Mouse (Mus musculus) midbrain, embryonic 14.5 days (tissue): Measurements from ENCODE around the gene Rala. TPM values are rescaled to one million over a fixed set of nuclear protein-coding genes. Genes with fewer than 3 reads are reported as not detected.

Experiments
- ATAC-seq: fragments of 200-750 bp; cut with Nextera tagmentation; 2 replicates; pipeline ENCODE4 v1.8.0; 2017; ENCODE audit warnings: moderate number of reproducible peaks, moderate library complexity; ENCODE audit not compliant: low FRiP score, low TSS enrichment
- DNase-seq: peaks from one replicate; pipeline ENCODE4 v3.0.0-alpha.2; 2015
- H3K27ac ChIP-seq: fragments of 300-500 bp; sonication (generic); replicated peaks from 2 replicates; pipeline ENCODE4 v1.5.1; 2014; ENCODE audit warnings: mild to moderate bottlenecking, low read depth, low read length, moderate library complexity
- H3K27me3 ChIP-seq: fragments of 300-500 bp; sonication (generic); 2 replicates; pipeline ENCODE4 v1.6.1; 2014; ENCODE audit warnings: low read length, control low read depth, mixed read lengths; ENCODE audit not compliant: control insufficient read depth, insufficient read depth
- H3K36me3 ChIP-seq: fragments of 300-500 bp; sonication (generic); 2 replicates; pipeline ENCODE4 v1.6.1; 2014; ENCODE audit warnings: low read length, control low read depth; ENCODE audit not compliant: control insufficient read depth, insufficient read depth
- H3K4me1 ChIP-seq: fragments of 300-500 bp; sonication (generic); 2 replicates; pipeline ENCODE4 v1.6.1; 2014; ENCODE audit warnings: mild to moderate bottlenecking, antibody characterized with exemption, low read length, control low read depth; ENCODE audit not compliant: control insufficient read depth, insufficient read depth
- H3K4me2 ChIP-seq: fragments of 300-500 bp; sonication (generic); 2 replicates; pipeline ENCODE4 v1.6.1; 2014; ENCODE audit warnings: mild to moderate bottlenecking, low read length, moderate library complexity
- H3K4me3 ChIP-seq: fragments of 300-500 bp; sonication (generic); replicated peaks from 2 replicates; pipeline ENCODE4 v1.5.1; 2014; ENCODE audit warnings: low read depth, low read length
- H3K9ac ChIP-seq: fragments of 300-500 bp; sonication (generic); replicated peaks from 2 replicates; pipeline ENCODE4 v1.6.1; 2014; ENCODE audit warnings: mild to moderate bottlenecking, low read length, moderate library complexity
- H3K9me3 ChIP-seq: fragments of 300-500 bp; sonication (generic); 2 replicates; pipeline ENCODE4 v1.6.1; 2016; ENCODE audit warnings: low read length, control low read depth, mixed read lengths; ENCODE audit not compliant: control insufficient read depth
- WGBS: fragments of 180-500 bp; shearing (Covaris S2); extraction: QIAGEN DNeasy Blood & Tissue Kit; methylation state at CpG from one replicate; pipeline ENCODE4 v1.1.7; 2014; 5-methylcytosine and 5-hydroxymethylcytosine counted together
- polyA plus RNA-seq: library from polyadenylated mRNA; unstranded; fragments of >200 nt; fragmentation: Nextera tagmentation; extraction: Ambion mirVana; gene quantifications from 2 replicates; pipeline ENCODE4 v1.2.1, GENCODE M21; 2014

The Rala gene
- polyA plus RNA-seq, 1 experiment from 2014 or later: 189 TPM

- Histone ChIP-seq H3K9me3 (no peaks in the 10 kb centered on the region), H3K9ac (no peak overlapping the region), H3K27ac (no peak overlapping the region), H3K27me3 (no peaks in the 10 kb centered on the region), H3K4me3 (no peak overlapping the region), H3K36me3 (no peaks in the 10 kb centered on the region), H3K4me2 (no peak overlapping the region), H3K4me1 (peaks cover 4% of the 10 kb centered on the region; the same call in 1 of the 2 replicates)
- WGBS: 68% methylated on average over 9 of the region's 9 CpGs
- ATAC-seq (peak; percentile 58; the same call in 1 of the 2 replicates), DNase-seq (peak; percentile 38)
These were observed 87.0 kb downstream of the Rala start for GRCm38 (mm10) chr13:17857046-17857445.

DNA sequence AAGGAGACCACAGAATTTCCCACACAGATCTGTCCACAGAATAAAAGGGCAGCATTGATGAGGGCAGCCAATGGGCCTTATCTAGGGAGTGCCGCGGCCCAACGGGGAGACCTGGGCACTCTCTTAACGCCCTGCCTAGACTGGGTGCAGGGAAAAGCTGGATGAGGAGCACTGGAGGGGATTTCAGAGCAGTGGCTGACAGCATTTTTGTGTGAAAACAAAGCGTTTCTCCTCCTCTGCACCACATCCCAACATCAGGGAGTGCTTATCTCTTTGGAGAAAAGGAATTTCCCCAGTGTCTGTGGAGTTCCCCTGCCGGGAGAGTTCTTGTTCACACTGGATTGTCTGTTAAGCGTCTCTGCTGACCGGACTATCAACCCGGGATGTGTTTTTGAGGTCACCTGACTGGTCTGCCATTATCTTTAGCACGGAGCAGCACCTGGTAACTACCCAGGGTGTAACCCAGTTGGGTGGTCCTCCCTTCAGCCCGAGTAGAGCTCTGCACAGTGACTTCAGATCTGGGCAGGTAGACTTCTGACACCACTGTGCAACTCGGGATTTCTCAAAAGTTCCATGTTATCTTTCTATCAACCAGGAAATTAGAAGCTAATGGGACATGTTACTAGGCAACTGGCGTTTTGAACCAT is 88.4 kb downstream of the Rala start:
- DNase-seq: peak; percentile 26
- H3K4me3 ChIP-seq: no peak overlapping the region
- no peaks in the 10 kb centered on the region for H3K36me3 ChIP-seq
- H3K4me1 ChIP-seq: peaks cover 4% of the 10 kb centered on the region; the same call in 1 of the 2 replicates
- no peaks in the 10 kb centered on the region for H3K27me3 ChIP-seq
- no peak overlapping the region for H3K9ac ChIP-seq
- H3K4me2 ChIP-seq: peak overlapping the region; percentile 9
- H3K27ac ChIP-seq: no peak overlapping the region
- 9% methylated on average over 13 of the region's 13 CpGs for WGBS
- H3K9me3 ChIP-seq: no peaks in the 10 kb centered on the region
- ATAC-seq: no peak

- Histone ChIP-seq H3K9me3 (no peaks in the 10 kb centered on the region), H3K9ac (no peak overlapping the region), H3K4me3 (no peak overlapping the region), H3K4me2 (no peak overlapping the region), H3K27me3 (no peaks in the 10 kb centered on the region), H3K27ac (no peak overlapping the region), H3K4me1 (peaks cover 4% of the 10 kb centered on the region; the same call in 1 of the 2 replicates), H3K36me3 (no peaks in the 10 kb centered on the region)
- ATAC-seq: no peak
- WGBS: 62% methylated on average over 6 of the region's 6 CpGs
- DNase-seq: no peak
These were observed 89.3 kb downstream of the Rala start for GRCm38 (mm10) chr13:17854755-17855154.

GRCm38 (mm10) chr13:17843336-17843735 is 100.7 kb downstream of the Rala start:
- Histone ChIP-seq H3K4me3 (no peak overlapping the region), H3K27ac (no peak overlapping the region), H3K36me3 (no peaks in the 10 kb centered on the region), H3K9me3 (no peaks in the 10 kb centered on the region), H3K4me2 (no peak overlapping the region), H3K27me3 (no peaks in the 10 kb centered on the region), H3K9ac (no peak overlapping the region), H3K4me1 (no peaks in the 10 kb centered on the region)
- DNase-seq (no peak), ATAC-seq (no peak)
- 86% methylated on average over 2 of the region's 2 CpGs for WGBS

GRCm38 (mm10) chr13:17842756-17843155 is 101.3 kb downstream of the Rala start:
- Histone ChIP-seq H3K36me3 (no peaks in the 10 kb centered on the region), H3K4me2 (no peak overlapping the region), H3K4me1 (no peaks in the 10 kb centered on the region), H3K4me3 (no peak overlapping the region), H3K9me3 (no peaks in the 10 kb centered on the region), H3K27me3 (no peaks in the 10 kb centered on the region), H3K27ac (no peak overlapping the region), H3K9ac (no peak overlapping the region)
- no peak for DNase-seq
- no peak for ATAC-seq
- 27% methylated on average over 4 of the region's 4 CpGs for WGBS

GRCm38 (mm10) chr13:17839137-17839536 is 104.9 kb downstream of the Rala start:
- Histone ChIP-seq H3K36me3 (no peaks in the 10 kb centered on the region), H3K4me2 (no peak overlapping the region), H3K9ac (no peak overlapping the region), H3K4me1 (no peaks in the 10 kb centered on the region), H3K4me3 (no peak overlapping the region), H3K9me3 (no peaks in the 10 kb centered on the region), H3K27me3 (no peaks in the 10 kb centered on the region), H3K27ac (no peak overlapping the region)
- DNase-seq (no peak), ATAC-seq (no peak)
- WGBS: 88% methylated on average over 5 of the region's 5 CpGs

GRCm38 (mm10) chr13:17838484-17838851 is 105.6 kb downstream of the Rala start:
- H3K4me3 ChIP-seq: no peak overlapping the region
- 29% methylated on average over 4 of the region's 4 CpGs for WGBS
- H3K9me3 ChIP-seq: no peaks in the 10 kb centered on the region
- H3K4me1 ChIP-seq: no peaks in the 10 kb centered on the region
- no peaks in the 10 kb centered on the region for H3K27me3 ChIP-seq
- ATAC-seq: peak; percentile 34; the same call in 1 of the 2 replicates
- no peak overlapping the region for H3K4me2 ChIP-seq
- peak; percentile 87 for DNase-seq
- H3K9ac ChIP-seq: no peak overlapping the region
- no peak overlapping the region for H3K27ac ChIP-seq
- H3K36me3 ChIP-seq: no peaks in the 10 kb centered on the region

DNA sequence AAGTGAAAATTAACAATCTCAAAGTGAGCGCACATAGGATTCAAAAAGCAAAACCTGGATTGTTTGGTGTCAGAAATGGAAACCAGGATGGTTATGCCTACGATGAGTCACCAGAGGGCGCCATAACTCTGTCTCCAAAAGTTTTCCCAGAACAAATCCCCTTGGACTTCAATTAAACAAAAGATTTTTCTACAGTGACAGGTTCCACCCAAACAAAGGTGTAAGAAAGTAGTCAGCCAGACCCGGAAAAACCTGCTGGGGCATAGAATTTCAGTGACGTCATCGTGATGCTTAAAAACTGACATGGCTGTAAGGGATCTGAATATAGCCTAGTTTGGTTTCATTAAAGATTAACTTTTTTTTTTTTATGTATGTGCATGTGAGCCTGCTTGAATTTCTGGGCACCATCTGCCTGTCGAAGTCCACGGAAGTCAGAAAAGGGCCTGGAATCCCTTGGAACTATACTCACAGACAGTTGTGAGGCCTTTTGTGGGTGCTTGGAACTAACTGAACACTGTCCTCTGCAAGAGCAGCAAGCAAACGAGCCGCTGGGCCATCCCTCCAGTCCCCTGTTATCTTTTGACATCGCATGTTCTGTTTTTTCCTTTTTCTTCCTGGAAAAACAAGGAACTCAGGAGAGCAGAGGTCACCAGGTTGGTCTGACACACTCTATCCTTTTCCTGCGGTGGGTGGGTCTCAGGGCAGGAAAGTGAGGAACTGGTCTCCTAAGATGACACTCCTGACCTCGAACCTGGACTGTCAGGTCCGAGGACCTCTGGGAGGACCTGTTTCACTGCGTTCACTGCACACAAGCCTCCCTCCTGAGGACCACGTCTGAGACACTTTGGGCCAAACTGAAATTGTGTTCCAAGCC is 106.2 kb downstream of the Rala start:
- H3K27me3 ChIP-seq: no peaks in the 10 kb centered on the region
- no peak overlapping the region for H3K27ac ChIP-seq
- no peaks in the 10 kb centered on the region for H3K36me3 ChIP-seq
- no peak overlapping the region for H3K4me2 ChIP-seq
- DNase-seq: peak; percentile 79
- WGBS: 45% methylated on average over 16 of the region's 16 CpGs
- H3K9ac ChIP-seq: no peak overlapping the region
- H3K9me3 ChIP-seq: no peaks in the 10 kb centered on the region
- no peaks in the 10 kb centered on the region for H3K4me1 ChIP-seq
- H3K4me3 ChIP-seq: no peak overlapping the region
- ATAC-seq: peak; percentile 40; the same call in 1 of the 2 replicates
